Mouse (Mus musculus) stomach, postnatal 0 days (tissue): ENCODE measurements around the gene Rps21. TPM values are rescaled to one million over a fixed set of nuclear protein-coding genes. Genes with fewer than 3 reads are reported as not detected.
A peak's percentile ranks its signal among the peaks of the same experiment; 100 is the strongest.

Experiments
- ATAC-seq: fragments of 200-750 bp; cut with Nextera tagmentation; 2 replicates; pipeline ENCODE4 v1.8.0; 2017; ENCODE audit not compliant: low FRiP score, low TSS enrichment
- DNase-seq: peaks from one replicate; pipeline ENCODE4 v3.0.0-alpha.2; 2016; ENCODE audit warnings: low spot score
- H3K27ac ChIP-seq: fragments of 300-500 bp; sonication (generic); replicated peaks from 2 replicates; pipeline ENCODE4 v1.5.1; 2014; ENCODE audit warnings: mild to moderate bottlenecking, control low read depth
- H3K27me3 ChIP-seq: fragments of 300-500 bp; sonication (generic); 2 replicates; pipeline ENCODE4 v1.6.1; 2014; ENCODE audit warnings: low read length; ENCODE audit not compliant: control insufficient read depth, insufficient read depth
- H3K36me3 ChIP-seq: fragments of 300-500 bp; sonication (generic); 2 replicates; pipeline ENCODE4 v1.6.1; 2014; ENCODE audit warnings: low read length, mixed read lengths; ENCODE audit not compliant: control insufficient read depth, insufficient read depth
- H3K4me1 ChIP-seq: fragments of 300-500 bp; sonication (generic); replicated peaks from 2 replicates; pipeline ENCODE4 v1.6.1; 2014; ENCODE audit warnings: antibody characterized with exemption; ENCODE audit not compliant: control insufficient read depth, insufficient read depth
- H3K4me2 ChIP-seq: fragments of 300-500 bp; sonication (generic); replicated peaks from 2 replicates; pipeline ENCODE4 v1.6.1; 2014; ENCODE audit warnings: low read depth, mild to moderate bottlenecking, control low read depth, moderate library complexity
- H3K4me3 ChIP-seq: fragments of 300-500 bp; sonication (generic); 2 replicates; pipeline ENCODE4 v1.5.1; 2014; ENCODE audit warnings: low read depth, low read length, control low read depth
- H3K9ac ChIP-seq: fragments of 300-500 bp; sonication (generic); 2 replicates; pipeline ENCODE4 v1.6.1; 2014; ENCODE audit warnings: mild to moderate bottlenecking, low read length, control low read depth, mixed read lengths
- H3K9me3 ChIP-seq: fragments of 300-500 bp; sonication (generic); 2 replicates; pipeline ENCODE4 v1.6.1; 2016; ENCODE audit warnings: low read length; ENCODE audit not compliant: control insufficient read depth
- CTCF ChIP-seq: IDR thresholded peaks from 2 replicates; pipeline ENCODE4 v1.5.1; 2016; ENCODE audit warnings: antibody characterized with exemption, low read depth, mild to moderate bottlenecking, moderate library complexity
- EP300 ChIP-seq: optimal IDR thresholded peaks from 2 replicates; pipeline ENCODE3; 2016; ENCODE audit warnings: antibody characterized with exemption
- WGBS: fragments of 180-500 bp; shearing (Covaris S2); extraction: QIAGEN DNeasy Blood & Tissue Kit; methylation state at CpG from one replicate; pipeline ENCODE4 v1.1.7; 2014; 5-methylcytosine and 5-hydroxymethylcytosine counted together
- polyA plus RNA-seq: library from polyadenylated mRNA; unstranded; fragments of >200 nt; fragmentation: Nextera tagmentation; extraction: Ambion mirVana; gene quantifications from 2 replicates; pipeline ENCODE4 v1.2.1, GENCODE M21; 2015

Rps21 gene
- polyA plus RNA-seq, 1 experiment from 2014 or later: 680 TPM

DNA sequence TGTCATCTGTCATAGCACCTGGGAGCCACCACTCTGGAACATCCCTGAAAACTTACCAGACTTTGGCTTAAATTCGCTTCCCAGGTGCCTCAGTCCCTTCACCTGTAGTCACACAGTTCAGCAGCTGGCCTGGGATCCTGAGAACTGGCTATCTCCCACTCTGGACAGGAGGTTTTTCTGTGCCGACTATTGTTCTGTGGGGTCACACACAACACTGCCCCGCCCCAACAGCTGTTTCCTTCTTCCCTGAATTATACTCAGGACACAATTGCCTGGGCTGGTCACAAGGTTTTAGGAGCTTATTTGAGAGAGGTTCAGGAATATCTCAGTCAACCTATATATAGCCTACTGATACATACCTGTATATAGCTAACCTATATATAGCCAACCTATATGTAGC is 5.3 kb downstream of the Rps21 start:
- peaks cover 14% of the 10 kb centered on the region for H3K36me3 ChIP-seq
- H3K9ac ChIP-seq: no peak overlapping the region
- no peaks in the 10 kb centered on the region for H3K9me3 ChIP-seq
- H3K4me3 ChIP-seq: no peak overlapping the region
- no peak for TF ChIP-seq EP300
- TF ChIP-seq CTCF: no peak
- no peak for DNase-seq
- 56% methylated on average over 3 of the region's 3 CpGs for WGBS
- ATAC-seq: no peak
- no peaks in the 10 kb centered on the region for H3K27me3 ChIP-seq
- peaks cover 3% of the 10 kb centered on the region; the same call in 1 of the 2 replicates for H3K4me1 ChIP-seq
- no peak overlapping the region for H3K4me2 ChIP-seq
- H3K27ac ChIP-seq: no peak overlapping the region; the same call in 1 of the 2 replicates

- Histone ChIP-seq H3K4me1 (peaks cover 1% of the 10 kb centered on the region; the same call in 1 of the 2 replicates), H3K36me3 (peaks cover 14% of the 10 kb centered on the region), H3K9ac (no peak overlapping the region), H3K27ac (peak overlapping the region; percentile 61; the same call in 1 of the 2 replicates), H3K4me3 (no peak overlapping the region), H3K9me3 (no peaks in the 10 kb centered on the region), H3K4me2 (no peak overlapping the region), H3K27me3 (no peaks in the 10 kb centered on the region)
- TF ChIP-seq CTCF: no peak
- TF ChIP-seq EP300: no peak
- no peak for ATAC-seq
- 80% methylated on average over 10 of the region's 10 CpGs for WGBS
- no peak for DNase-seq
These were observed 5.7 kb downstream of the Rps21 start for GRCm38 (mm10) chr2:180262891-180263290.

GRCm38 (mm10) chr2:180267955-180268354 is 10.8 kb downstream of the Rps21 start:
- no peak for TF ChIP-seq EP300
- Histone ChIP-seq H3K9me3 (no peaks in the 10 kb centered on the region), H3K27me3 (no peaks in the 10 kb centered on the region), H3K4me3 (no peak overlapping the region), H3K36me3 (peaks cover 3% of the 10 kb centered on the region), H3K4me1 (0 out of 2 replicates have a peak, but pooled peaks cover 4% of the 10 kb centered on the region), H3K27ac (no peak overlapping the region), H3K9ac (no peak overlapping the region), H3K4me2 (no peak overlapping the region)
- DNase-seq (no peak), ATAC-seq (no peak)
- WGBS: 67% methylated on average over 2 of the region's 2 CpGs

GRCm38 (mm10) chr2:180269329-180269728 is 12.2 kb downstream of the Rps21 start:
- ATAC-seq (no peak), DNase-seq (no peak)
- Histone ChIP-seq H3K4me2 (no peak overlapping the region), H3K4me1 (0 out of 2 replicates have a peak, but pooled peaks cover 4% of the 10 kb centered on the region), H3K9ac (no peak overlapping the region), H3K36me3 (0 out of 2 replicates have a peak, but pooled peaks cover 2% of the 10 kb centered on the region), H3K4me3 (no peak overlapping the region), H3K27me3 (no peaks in the 10 kb centered on the region), H3K27ac (no peak overlapping the region), H3K9me3 (no peaks in the 10 kb centered on the region)
- 91% methylated on average over 10 of the region's 10 CpGs for WGBS
- TF ChIP-seq CTCF: no peak

GRCm38 (mm10) chr2:180270537-180271255 is 13.5 kb downstream of the Rps21 start:
- no peaks in the 10 kb centered on the region for H3K27me3 ChIP-seq
- H3K9me3 ChIP-seq: no peaks in the 10 kb centered on the region
- H3K9ac ChIP-seq: no peak overlapping the region
- TF ChIP-seq CTCF (no peak), EP300 (no peak)
- ATAC-seq (no peak), DNase-seq (no peak)
- H3K4me2 ChIP-seq: no peak overlapping the region
- H3K4me1 ChIP-seq: 0 out of 2 replicates have a peak, but pooled peaks cover 4% of the 10 kb centered on the region
- WGBS: 69% methylated on average over 7 of the region's 7 CpGs
- 0 out of 2 replicates have a peak, but pooled peaks cover 2% of the 10 kb centered on the region for H3K36me3 ChIP-seq
- no peak overlapping the region for H3K27ac ChIP-seq
- no peak overlapping the region for H3K4me3 ChIP-seq

GRCm38 (mm10) chr2:180271804-180272395 is 14.7 kb downstream of the Rps21 start:
- H3K4me1 ChIP-seq: 0 out of 2 replicates have a peak, but pooled peaks cover 4% of the 10 kb centered on the region
- 57% methylated on average over 5 of the region's 5 CpGs for WGBS
- DNase-seq: no peak
- peak overlapping the region; percentile 95 for H3K4me2 ChIP-seq
- H3K9ac ChIP-seq: peak overlapping the region; percentile 90
- H3K27ac ChIP-seq: no peak overlapping the region
- H3K36me3 ChIP-seq: no peaks in the 10 kb centered on the region
- TF ChIP-seq CTCF (no peak), EP300 (no peak)
- no peak for ATAC-seq
- H3K27me3 ChIP-seq: no peaks in the 10 kb centered on the region
- no peaks in the 10 kb centered on the region for H3K9me3 ChIP-seq
- H3K4me3 ChIP-seq: no peak overlapping the region; the same call in 1 of the 2 replicates
